Mouse (Mus musculus): ENCODE data around the gene Plce1. TPM values are rescaled to one million over a fixed set of nuclear protein-coding genes. Genes with fewer than 3 reads are reported as not detected.

Gene Plce1
- total RNA-seq, 4 experiments from 2014 or later = 15.0 to 19.5 (median 17.7) TPM

DNA sequence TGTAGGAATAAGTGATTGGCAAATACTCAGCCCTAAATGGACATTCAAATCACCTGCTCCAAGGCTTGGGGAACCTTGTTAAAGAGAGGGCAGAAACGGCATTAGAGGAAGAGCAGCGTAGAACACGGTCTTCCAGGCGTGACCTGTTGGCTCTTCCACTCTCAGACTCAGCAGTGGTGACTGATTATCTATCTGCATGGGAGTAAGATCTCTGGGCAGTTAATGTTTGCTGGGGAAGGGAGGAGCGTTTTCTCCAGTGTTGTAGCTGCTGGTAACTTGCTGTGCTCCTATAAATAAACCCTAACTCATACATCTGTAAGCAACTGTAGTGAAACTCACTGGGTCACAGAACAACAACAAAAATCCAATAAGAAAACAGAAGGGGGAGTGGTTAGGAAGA is 108.6 kb downstream of the Plce1 start:
- DNase-seq (ENCODE audit: low spot score) = no peak

DNA sequence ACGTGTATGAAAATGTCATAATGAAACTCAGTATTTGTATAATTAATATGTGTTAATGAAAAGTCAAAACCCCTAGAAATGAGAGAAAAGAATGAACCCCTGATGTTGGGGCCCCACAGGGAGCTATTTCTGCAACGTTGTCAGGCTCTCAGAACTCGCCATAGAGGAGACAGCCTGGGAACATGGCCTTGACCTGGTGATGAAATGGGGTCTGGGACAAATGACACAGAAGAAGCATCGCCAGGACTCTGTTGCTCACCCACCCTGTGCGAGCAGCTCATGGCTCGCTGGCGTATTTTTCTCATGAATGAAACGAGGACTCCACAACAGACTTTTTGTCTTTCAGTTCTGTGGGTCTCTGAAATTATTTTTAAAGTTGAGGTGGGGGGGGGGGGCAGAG is 109.0 kb downstream of the Plce1 start:
- DNase-seq (ENCODE audit: low spot score) = no peak

GRCm38 (mm10) chr19:38592566-38593224 is 111.8 kb downstream of the Plce1 start:
- DNase-seq (ENCODE audit: low spot score) = no peak

DNA sequence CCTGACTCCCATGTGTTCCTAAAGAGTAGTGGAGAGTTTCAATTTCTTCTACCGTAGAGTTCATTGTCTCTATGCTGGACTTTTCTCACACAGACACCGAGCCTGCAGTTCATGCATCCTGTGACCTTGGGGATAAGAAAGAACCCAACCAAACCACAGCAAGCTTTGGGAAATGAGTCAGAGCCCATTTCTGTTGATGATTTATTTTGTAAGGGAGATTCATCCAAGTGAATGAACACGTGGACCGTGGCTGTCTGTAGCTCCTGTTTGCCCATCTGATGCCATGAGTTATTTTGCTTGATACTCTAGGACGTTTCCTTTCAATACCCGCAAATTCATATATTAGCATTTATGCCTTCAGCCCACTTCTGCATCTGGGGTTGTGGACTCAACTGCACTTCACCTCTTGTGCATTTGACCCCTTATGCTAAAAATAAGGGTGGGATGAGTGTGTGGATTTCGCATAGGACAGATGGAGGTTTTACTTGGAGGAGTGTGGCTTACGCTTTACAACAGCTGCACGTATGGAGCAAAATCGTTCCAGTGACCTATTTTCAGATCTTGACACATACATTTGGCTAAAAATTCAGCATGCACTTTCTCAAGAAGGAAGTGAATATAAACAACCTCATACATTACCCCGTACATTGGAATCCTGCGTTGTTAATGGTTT is 112.5 kb downstream of the Plce1 start:
- no peak for DNase-seq (ENCODE audit: low spot score)

DNA sequence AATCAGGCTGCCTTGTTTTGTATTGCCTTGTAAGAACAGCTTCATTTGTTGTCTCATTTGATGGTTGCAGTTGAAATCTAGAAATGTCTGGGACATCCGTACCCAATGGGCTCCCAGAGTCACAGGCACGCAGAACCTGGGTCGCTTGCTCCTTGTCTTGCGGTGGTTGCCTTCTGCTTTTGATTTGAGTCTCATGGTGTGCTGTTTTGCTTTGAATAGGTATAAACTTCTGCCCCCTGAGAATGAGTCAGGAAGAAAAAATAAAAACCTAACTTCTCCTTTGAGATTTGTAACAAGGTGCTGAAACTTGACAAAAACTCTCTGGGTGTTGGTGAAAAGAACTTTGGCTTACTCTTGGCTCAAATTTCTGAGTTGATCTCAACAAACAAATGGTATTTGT is 115.2 kb downstream of the Plce1 start:
- no peak for DNase-seq (ENCODE audit: low spot score)

GRCm38 (mm10) chr19:38597392-38597791 is 116.5 kb downstream of the Plce1 start:
- DNase-seq (ENCODE audit: low spot score) = no peak

- no peak for DNase-seq (ENCODE audit: low spot score)
Observed at GRCm38 (mm10) chr19:38599001-38599400, 118.1 kb downstream of the Plce1 start.

- no peak for DNase-seq (ENCODE audit: low spot score)
Observed at GRCm38 (mm10) chr19:38601127-38601526, 120.2 kb downstream of the Plce1 start.

GRCm38 (mm10) chr19:38602811-38603210 is 121.9 kb downstream of the Plce1 start:
- no peak for DNase-seq (ENCODE audit: low spot score)

DNA sequence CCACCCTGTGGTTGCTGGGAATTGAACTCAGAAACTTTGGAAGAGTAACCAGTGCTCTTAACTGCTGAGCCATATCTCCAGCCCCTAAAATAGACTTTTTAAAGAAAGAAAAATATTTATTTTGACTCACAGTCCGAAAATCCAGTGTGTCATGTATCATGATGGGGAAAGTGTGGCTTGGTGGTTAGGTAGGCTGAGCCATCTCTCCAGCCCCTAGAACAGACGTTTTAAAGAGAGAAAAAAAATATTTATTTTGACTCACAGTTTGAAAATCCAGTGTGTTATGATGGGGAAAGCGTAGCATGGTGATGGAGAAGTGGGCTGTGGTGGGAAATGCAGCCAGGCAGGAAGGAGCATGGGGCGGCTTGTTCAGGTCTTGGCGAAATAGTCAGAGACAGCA is 126.3 kb downstream of the Plce1 start:
- no peak for DNase-seq (ENCODE audit: low spot score)

- no peak for DNase-seq (ENCODE audit: low spot score)
Observed at GRCm38 (mm10) chr19:38608951-38609654, 128.2 kb downstream of the Plce1 start.

DNA sequence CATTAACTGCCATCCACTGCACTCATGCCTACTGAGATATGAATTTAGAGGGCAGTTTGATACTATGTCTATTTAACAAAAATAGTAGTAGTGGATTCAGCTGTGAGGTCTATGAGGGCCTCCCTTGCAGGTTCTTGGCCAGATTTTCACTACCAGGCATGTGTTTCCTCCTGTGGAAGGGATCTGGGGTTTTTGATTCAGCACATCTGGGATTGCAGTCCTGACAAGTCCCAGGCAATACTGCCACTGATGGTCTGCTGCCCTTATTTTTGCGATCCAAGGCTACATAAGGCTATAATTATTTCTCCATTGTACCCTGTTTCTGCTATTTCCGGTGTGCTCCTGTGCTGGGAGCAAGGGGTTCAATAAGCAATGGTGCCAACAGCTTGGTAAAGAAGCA is 129.4 kb downstream of the Plce1 start:
- no peak for DNase-seq (ENCODE audit: low spot score)

DNA sequence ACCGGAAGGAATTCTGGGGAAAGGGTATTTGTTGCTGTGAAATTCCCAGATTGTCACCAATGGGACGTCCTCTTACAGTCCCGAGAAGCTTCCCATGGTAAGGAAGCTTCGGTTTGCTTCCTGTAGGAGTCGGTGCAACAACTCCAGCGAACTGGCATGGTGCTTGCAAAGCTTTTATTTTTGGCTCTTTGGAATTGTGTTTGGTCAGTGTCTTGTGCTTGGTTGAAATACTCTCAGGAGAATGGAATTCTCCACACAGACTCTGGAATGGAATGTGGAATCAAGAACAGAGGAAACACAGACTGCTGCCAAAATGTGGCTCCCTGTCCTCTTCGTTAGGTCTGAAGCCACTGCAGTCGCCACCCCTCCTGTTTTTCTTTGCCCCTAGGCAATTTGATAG is 129.9 kb downstream of the Plce1 start:
- peak; percentile 70 for DNase-seq (ENCODE audit: low spot score)

DNA sequence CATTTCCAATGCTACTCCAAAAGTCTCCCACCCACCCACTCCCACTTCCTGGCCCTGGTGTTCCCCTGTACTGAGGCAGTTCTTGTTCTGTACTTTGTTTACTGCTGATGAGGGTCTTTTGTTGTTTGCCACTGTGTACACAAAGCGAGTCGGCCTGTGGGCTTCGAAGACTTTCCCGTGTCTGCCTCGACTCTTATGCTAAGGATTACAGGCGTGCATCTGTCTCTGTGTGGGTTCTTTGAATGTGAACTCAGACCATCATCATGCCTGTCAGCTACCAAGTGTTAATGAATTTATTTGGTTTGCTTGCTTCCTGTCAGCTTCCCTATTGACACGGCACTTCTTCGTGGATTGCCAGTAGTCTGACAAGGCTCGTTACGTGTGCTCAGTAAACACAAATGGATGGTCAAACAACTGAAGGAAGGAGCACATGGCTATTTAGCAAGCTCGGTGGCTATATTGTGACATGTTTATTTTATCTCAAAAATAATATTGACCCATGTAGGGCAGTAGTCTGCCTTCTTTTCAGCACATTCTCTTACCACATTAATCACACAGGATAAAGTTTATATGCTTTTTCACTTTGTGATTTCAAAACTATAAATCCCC is 133.3 kb downstream of the Plce1 start:
- no peak for DNase-seq (ENCODE audit: low spot score)

DNA sequence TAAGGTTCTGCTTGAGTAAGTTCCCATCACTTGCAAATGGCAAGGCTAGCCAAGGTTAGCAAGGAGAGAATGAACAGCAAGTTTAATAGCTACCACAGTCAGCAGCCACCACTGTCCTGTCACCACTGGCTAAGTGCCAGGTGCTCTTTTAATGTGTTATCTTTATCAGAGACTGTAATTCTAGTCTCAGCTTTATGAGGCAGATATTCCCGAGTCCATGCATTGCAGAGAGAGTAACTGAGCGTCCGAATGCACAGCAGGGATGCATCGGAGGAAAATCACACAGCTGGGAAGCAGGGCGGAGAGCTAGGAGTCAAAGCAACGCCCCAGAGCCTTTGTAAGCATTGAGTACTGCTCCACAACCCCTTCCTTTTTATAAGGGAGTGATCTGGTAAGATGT is 134.4 kb downstream of the Plce1 start:
- no peak for DNase-seq (ENCODE audit: low spot score)

DNA sequence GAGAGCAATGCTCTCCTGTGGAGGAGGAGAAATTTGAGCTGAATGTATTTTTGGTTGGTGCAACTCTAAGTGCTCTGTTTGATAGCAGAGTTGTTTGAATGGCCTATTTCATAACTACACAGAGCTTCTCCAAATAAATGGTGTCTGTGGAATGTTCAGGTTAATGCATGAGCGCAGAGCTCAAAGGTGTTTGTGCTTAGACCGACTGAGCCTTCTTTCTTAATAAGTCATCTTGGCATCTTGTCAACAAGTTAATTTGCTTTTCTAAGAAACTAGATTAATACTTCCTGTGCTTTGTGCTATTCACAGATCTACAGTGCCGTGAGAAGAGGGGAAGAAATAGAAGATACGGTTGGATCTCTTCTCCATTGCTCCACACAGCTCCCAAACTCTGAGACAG is 139.2 kb downstream of the Plce1 start:
- DNase-seq (ENCODE audit: low spot score) = no peak

GRCm38 (mm10) chr19:38621546-38621945 is 140.6 kb downstream of the Plce1 start:
- no peak for DNase-seq (ENCODE audit: low spot score)

- DNase-seq (ENCODE audit: low spot score) = no peak
Observed at GRCm38 (mm10) chr19:38626246-38627015, 145.5 kb downstream of the Plce1 start.

- DNase-seq (ENCODE audit: low spot score) = no peak
Observed at GRCm38 (mm10) chr19:38627075-38627768, 146.3 kb downstream of the Plce1 start.

DNA sequence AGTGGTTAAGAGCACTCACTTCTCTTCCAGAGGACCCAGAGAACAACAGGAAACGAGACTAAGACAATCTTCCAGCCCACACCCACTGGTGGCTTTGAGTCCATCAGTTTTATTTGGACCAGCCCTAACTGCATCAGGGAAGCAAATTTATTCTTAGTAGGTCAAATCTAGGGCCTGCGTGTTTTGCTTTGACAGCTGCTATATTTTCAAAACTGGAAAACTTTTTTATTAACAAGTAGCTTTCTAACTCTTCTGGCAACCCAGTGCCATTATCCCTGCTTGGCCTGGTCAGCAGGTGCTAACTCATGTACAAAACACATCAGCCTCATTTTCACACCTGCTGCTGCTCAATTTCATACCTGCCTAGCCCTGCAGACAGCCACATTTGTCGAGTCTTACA is 151.3 kb downstream of the Plce1 start:
- DNase-seq (ENCODE audit: low spot score) = no peak

- DNase-seq (ENCODE audit: low spot score) = no peak
Observed at GRCm38 (mm10) chr19:38633306-38633705, 152.4 kb downstream of the Plce1 start.
